In the genomic region with DNA sequence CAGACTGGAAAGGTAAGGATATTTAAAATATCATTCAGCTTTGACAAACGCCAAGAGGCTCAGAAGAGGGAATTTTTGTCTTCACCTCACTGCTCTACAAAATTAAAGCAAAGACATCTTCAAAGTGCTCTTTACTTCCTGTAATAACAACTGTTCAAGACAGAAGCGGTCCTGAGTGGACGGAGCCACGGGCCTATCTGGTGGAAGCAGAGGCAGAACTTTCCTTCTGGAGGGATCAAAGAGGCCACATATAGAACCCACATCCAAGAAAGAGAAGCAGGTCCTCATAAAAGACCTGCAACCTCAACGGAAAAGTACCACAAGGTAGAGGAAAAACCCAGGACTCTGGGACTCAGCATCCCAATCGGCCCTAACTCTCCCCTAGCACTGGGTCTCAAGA, we compare ENCODE assay signal across 26 mouse cellular contexts. TPM values are rescaled to one million over a fixed set of nuclear protein-coding genes. Genes with fewer than 3 reads are reported as not detected.
DNase-seq lines count a peak whose midpoint lies in the region; ATAC-seq and TF ChIP-seq lines count a peak whose summit lies in the region.
"Had no signal": no experiment of that assay in that cellular context is flagged by ENCODE, and none has a peak within 500 bp of the region (broad histone marks: within the 10 kb centered on the region; RNA-seq: fewer than 3 reads in every experiment).

No protein-coding gene starts in this region.

- peak; percentile 62 for DNase-seq in heart, adult 11 months
- no peak for DNase-seq in heart, postnatal 14 days
- DNase-seq in midbrain, postnatal 0 days (ENCODE audit: low spot score) = no peak
- no peak for DNase-seq in midbrain, embryonic 10.5 days (ENCODE audit: low spot score)
- peak; percentile 57 for DNase-seq in naive thymus-derived CD4-positive, alpha-beta T cell, adult 2 months (ENCODE audit: low read depth)
- no peak for DNase-seq in hindbrain, embryonic 14.5 days (ENCODE audit: low spot score)
- no peak for DNase-seq in adrenal gland, postnatal 4 days (ENCODE audit: low spot score in 2 of 2)
- DNase-seq: adrenal gland, postnatal 14 days; cerebellum, postnatal 36 days; gastrocnemius, postnatal 25 days; heart, adult 18-20 months; heart, postnatal 4 days; liver, embryonic 13.5 days; lung, adult 18-20 months; retina, postnatal 1 day; right cerebral cortex, postnatal 14 days had no signal

- H3K27me3 ChIP-seq in midbrain, postnatal 0 days (ENCODE audit: insufficient read depth, low read length) = no peaks in the 10 kb centered on the region
- H3K27me3 ChIP-seq in midbrain, embryonic 10.5 days (ENCODE audit: low read depth, poor library complexity, severe bottlenecking) = peaks cover 4% of the 10 kb centered on the region; the same call in 1 of the 2 replicates
- no peaks in the 10 kb centered on the region for H3K27me3 ChIP-seq in hindbrain, embryonic 14.5 days (ENCODE audit: control insufficient read depth, insufficient read depth, low read length)
- H3K27me3 ChIP-seq: embryonic facial prominence, embryonic 12.5 days; hindbrain, embryonic 13.5 days; liver, embryonic 13.5 days; neural tube, embryonic 15.5 days had no signal

- no peak for ATAC-seq in midbrain, postnatal 0 days (ENCODE audit: low FRiP score)
- no peak for ATAC-seq in hindbrain, embryonic 14.5 days (ENCODE audit: low FRiP score)
- ATAC-seq: forebrain, embryonic 14.5 days; lung, postnatal 0 days had no signal

- WGBS in midbrain, postnatal 0 days = 83% methylated on average over 6 of the region's 6 CpGs
- WGBS in midbrain, embryonic 10.5 days = 83% methylated on average over 6 of the region's 6 CpGs
- WGBS in hindbrain, embryonic 14.5 days = 86% methylated on average over 6 of the region's 6 CpGs

- H3K9me3 ChIP-seq in midbrain, postnatal 0 days (ENCODE audit: low read length) = no peaks in the 10 kb centered on the region
- no peaks in the 10 kb centered on the region for H3K9me3 ChIP-seq in midbrain, embryonic 10.5 days (replicated peaks)
- no peaks in the 10 kb centered on the region for H3K9me3 ChIP-seq in hindbrain, embryonic 14.5 days (ENCODE audit: control insufficient read depth, low read length)
- H3K9me3 ChIP-seq: embryonic facial prominence, embryonic 12.5 days; G1E; hindbrain, embryonic 13.5 days; liver, embryonic 13.5 days; neural tube, embryonic 15.5 days had no signal

- H3K4me3 ChIP-seq in midbrain, postnatal 0 days (ENCODE audit: low read depth, low read length) = no peak overlapping the region
- no peak overlapping the region for H3K4me3 ChIP-seq in midbrain, embryonic 10.5 days
- H3K4me3 ChIP-seq in hindbrain, embryonic 14.5 days (replicated peaks; ENCODE audit: low read length) = no peak overlapping the region
- H3K4me3 ChIP-seq: embryonic facial prominence, embryonic 12.5 days; hindbrain, embryonic 13.5 days; layer of hippocampus, adult 2 months; left cerebral cortex, adult 2 months; liver, embryonic 13.5 days; neural tube, embryonic 15.5 days had no signal

- peak overlapping the region; percentile 7; the same call in 1 of the 2 replicates for H3K4me2 ChIP-seq in midbrain, postnatal 0 days (ENCODE audit: low read depth, low read length, poor library complexity, severe bottlenecking)
- H3K4me2 ChIP-seq in hindbrain, embryonic 14.5 days (replicated peaks) = no peak overlapping the region
- H3K4me2 ChIP-seq: heart, embryonic 11.5 days had no signal

- H3K27ac ChIP-seq in midbrain, postnatal 0 days (ENCODE audit: low read depth, low read length) = no peak overlapping the region
- H3K27ac ChIP-seq in midbrain, embryonic 10.5 days (replicated peaks) = no peak overlapping the region
- no peak overlapping the region for H3K27ac ChIP-seq in hindbrain, embryonic 14.5 days
- H3K27ac ChIP-seq: embryonic facial prominence, embryonic 12.5 days; hindbrain, embryonic 13.5 days; layer of hippocampus, adult 2 months; left cerebral cortex, adult 2 months; liver, embryonic 13.5 days; macrophage; neural tube, embryonic 15.5 days had no signal

- no peaks in the 10 kb centered on the region for H3K36me3 ChIP-seq in midbrain, postnatal 0 days (ENCODE audit: insufficient read depth, low read length)
- no peaks in the 10 kb centered on the region for H3K36me3 ChIP-seq in midbrain, embryonic 10.5 days
- no peaks in the 10 kb centered on the region for H3K36me3 ChIP-seq in hindbrain, embryonic 14.5 days (replicated peaks; ENCODE audit: control insufficient read depth, insufficient read depth)
- H3K36me3 ChIP-seq: embryonic facial prominence, embryonic 12.5 days; hindbrain, embryonic 13.5 days; liver, embryonic 13.5 days; neural tube, embryonic 15.5 days had no signal

- no peak overlapping the region for H3K9ac ChIP-seq in midbrain, postnatal 0 days (replicated peaks; ENCODE audit: low read length, poor library complexity, severe bottlenecking)
- no peak overlapping the region for H3K9ac ChIP-seq in hindbrain, embryonic 14.5 days
- H3K9ac ChIP-seq: embryonic facial prominence, embryonic 12.5 days; hindbrain, embryonic 13.5 days; liver, embryonic 13.5 days; neural tube, embryonic 15.5 days had no signal

- intact Hi-C loops in heart, postnatal 14 days (cut with DNase I) = loop anchor here (5.0 kb wide), 2 partner anchors 38 to 223 kb away; no protein-coding TSS in a partner anchor

- no peak for TF ChIP-seq CTCF in midbrain, postnatal 0 days (IDR thresholded peaks at IDR 0.05)

- no peaks in the 10 kb centered on the region for H3K4me1 ChIP-seq in midbrain, postnatal 0 days (ENCODE audit: insufficient read depth, low read length)
- peaks cover 28% of the 10 kb centered on the region for H3K4me1 ChIP-seq in midbrain, embryonic 10.5 days
- peaks cover 15% of the 10 kb centered on the region for H3K4me1 ChIP-seq in hindbrain, embryonic 14.5 days (replicated peaks; ENCODE audit: control insufficient read depth, insufficient read depth, low read length)

RNA-seq across cellular contexts. Expression of a gene that starts 2.6 kb away (rescaled TPM):
- 1 to 10 TPM; 5.0 to 7.0 TPM for total RNA-seq in heart, postnatal 14 days (2021)
- total RNA-seq in midbrain, postnatal 0 days (2014; rRNA removed) = 6.2 and 8.0 TPM in 2 replicates
- polyA plus RNA-seq in midbrain, postnatal 0 days (2015; fragmentation: Nextera tagmentation; extraction: Ambion mirVana) = 4.7 and 5.2 TPM in 2 replicates
- polyA plus RNA-seq in midbrain, embryonic 10.5 days (2016; fragmentation: Nextera tagmentation; extraction: Ambion mirVana) = 20.7 and 23.6 TPM in 2 replicates
- 14.0 and 14.6 TPM in 2 replicates for polyA plus RNA-seq in hindbrain, embryonic 14.5 days (2014; fragmentation: Nextera tagmentation; extraction: Ambion mirVana)
- 10 to 100 TPM; 20.9 to 23.7 TPM for total RNA-seq in adrenal gland, postnatal 4 days (2021)

Comparison
In these comparisons a context has a peak if more than half of its experiments do, and no peak if none do; other contexts are left out.
1. DNase-seq: peak in heart, adult 11 months (single experiment) and naive thymus-derived CD4-positive, alpha-beta T cell, adult 2 months (single experiment); none in heart, postnatal 14 days (0 of 2), midbrain, postnatal 0 days (single experiment), midbrain, embryonic 10.5 days (single experiment), hindbrain, embryonic 14.5 days (single experiment) and adrenal gland, postnatal 4 days (0 of 2).